Mouse (Mus musculus): ENCODE data around the gene Tubgcp6. TPM values are rescaled to one million over a fixed set of nuclear protein-coding genes. Genes with fewer than 3 reads are reported as not detected.

Gene Tubgcp6
- polyA plus RNA-seq, 1 experiment from 2014 or later: 20.6 TPM

GRCm38 (mm10) chr15:89140659-89141252 lies 17.8 kb upstream of the Tubgcp6 start, which contains the start of gene Mapk12:
Gene Mapk12, minus strand, starts transcription at chr15:89140703.
- no peaks in the 10 kb centered on the region for H3K9me3 ChIP-seq
- H3K27ac ChIP-seq: no peak within 1 kb of the TSS
- H3K9ac ChIP-seq: peak within 1 kb of the TSS; percentile 70
- H3K4me3 ChIP-seq: peak within 1 kb of the TSS; percentile 55
- peak within 1 kb of the TSS; percentile 99 for H3K4me2 ChIP-seq (replicated peaks)
- ATAC-seq (ENCODE audit: low FRiP score, low read depth): peak; percentile 62
- peaks cover 19% of the 10 kb centered on the region for H3K4me1 ChIP-seq
- peaks cover 27% of the 10 kb centered on the region for H3K36me3 ChIP-seq
- peaks cover 15% of the 10 kb centered on the region; the same call in 1 of the 2 replicates for H3K27me3 ChIP-seq (replicated peaks)
- WGBS: 1% methylated on average over 21 of the region's 21 CpGs

GRCm38 (mm10) chr15:89140048-89140658 lies 17.2 kb upstream of the Tubgcp6 start:
- Histone ChIP-seq H3K9ac (peak overlapping the region; percentile 70), H3K27me3 (replicated peaks) (peaks cover 14% of the 10 kb centered on the region; the same call in 1 of the 2 replicates), H3K36me3 (peaks cover 22% of the 10 kb centered on the region), H3K9me3 (no peaks in the 10 kb centered on the region), H3K4me3 (peak overlapping the region; percentile 55), H3K27ac (no peak overlapping the region), H3K4me2 (replicated peaks) (peak overlapping the region; percentile 99), H3K4me1 (peaks cover 19% of the 10 kb centered on the region)
- under 1% methylated on average over 53 of the region's 53 CpGs for WGBS
- peak; percentile 43 for ATAC-seq (ENCODE audit: low FRiP score, low read depth)

- Histone ChIP-seq H3K9ac (no peak overlapping the region), H3K27me3 (replicated peaks) (peaks cover 14% of the 10 kb centered on the region; the same call in 1 of the 2 replicates), H3K4me1 (peaks cover 19% of the 10 kb centered on the region), H3K27ac (no peak overlapping the region), H3K36me3 (peaks cover 11% of the 10 kb centered on the region), H3K9me3 (no peaks in the 10 kb centered on the region), H3K4me3 (no peak overlapping the region), H3K4me2 (replicated peaks) (no peak overlapping the region)
- WGBS: 92% methylated on average over 6 of the region's 6 CpGs
- no peak for ATAC-seq (ENCODE audit: low FRiP score, low read depth)
These were observed 15.6 kb upstream of the Tubgcp6 start for GRCm38 (mm10) chr15:89138531-89138930.

- WGBS: 87% methylated on average over 7 of the region's 7 CpGs
- H3K27ac ChIP-seq: no peak overlapping the region
- no peak overlapping the region for H3K4me3 ChIP-seq
- H3K27me3 ChIP-seq (replicated peaks): peaks cover 14% of the 10 kb centered on the region; the same call in 1 of the 2 replicates
- H3K4me2 ChIP-seq (replicated peaks): no peak overlapping the region
- no peak overlapping the region for H3K9ac ChIP-seq
- peaks cover 6% of the 10 kb centered on the region; the same call in 1 of the 2 replicates for H3K36me3 ChIP-seq
- no peaks in the 10 kb centered on the region for H3K9me3 ChIP-seq
- no peak for ATAC-seq (ENCODE audit: low FRiP score, low read depth)
- peaks cover 19% of the 10 kb centered on the region for H3K4me1 ChIP-seq
These were observed 15.1 kb upstream of the Tubgcp6 start for GRCm38 (mm10) chr15:89138046-89138405.

GRCm38 (mm10) chr15:89137378-89138045 lies 14.6 kb upstream of the Tubgcp6 start:
- no peak overlapping the region for H3K4me2 ChIP-seq (replicated peaks)
- peaks cover 19% of the 10 kb centered on the region for H3K4me1 ChIP-seq
- H3K27me3 ChIP-seq (replicated peaks): peaks cover 14% of the 10 kb centered on the region; the same call in 1 of the 2 replicates
- no peak overlapping the region for H3K4me3 ChIP-seq
- H3K36me3 ChIP-seq: peaks cover 7% of the 10 kb centered on the region; the same call in 1 of the 2 replicates
- ATAC-seq (ENCODE audit: low FRiP score, low read depth): no peak
- H3K9ac ChIP-seq: no peak overlapping the region
- H3K27ac ChIP-seq: no peak overlapping the region
- 76% methylated on average over 11 of the region's 11 CpGs for WGBS
- no peaks in the 10 kb centered on the region for H3K9me3 ChIP-seq

GRCm38 (mm10) chr15:89136461-89137155 lies 13.7 kb upstream of the Tubgcp6 start:
- Histone ChIP-seq H3K9me3 (no peaks in the 10 kb centered on the region), H3K9ac (no peak overlapping the region), H3K36me3 (peaks cover 11% of the 10 kb centered on the region), H3K4me3 (no peak overlapping the region), H3K4me1 (peaks cover 19% of the 10 kb centered on the region), H3K27ac (no peak overlapping the region), H3K4me2 (replicated peaks) (no peak overlapping the region), H3K27me3 (replicated peaks) (peaks cover 14% of the 10 kb centered on the region; the same call in 1 of the 2 replicates)
- WGBS: 98% methylated on average over 5 of the region's 5 CpGs
- no peak for ATAC-seq (ENCODE audit: low FRiP score, low read depth)

GRCm38 (mm10) chr15:89131316-89131715 lies 8.4 kb upstream of the Tubgcp6 start:
- no peak overlapping the region for H3K27ac ChIP-seq
- no peaks in the 10 kb centered on the region for H3K9me3 ChIP-seq
- H3K4me2 ChIP-seq (replicated peaks): no peak overlapping the region
- H3K4me1 ChIP-seq: peaks cover 13% of the 10 kb centered on the region
- H3K9ac ChIP-seq: no peak overlapping the region
- no peaks in the 10 kb centered on the region for H3K27me3 ChIP-seq (replicated peaks)
- H3K36me3 ChIP-seq: peaks cover 18% of the 10 kb centered on the region
- H3K4me3 ChIP-seq: no peak overlapping the region
- no peak for ATAC-seq (ENCODE audit: low FRiP score, low read depth)
- WGBS: 88% methylated on average over 3 of the region's 3 CpGs

- no peak for ATAC-seq (ENCODE audit: low FRiP score, low read depth)
- H3K36me3 ChIP-seq: peaks cover 18% of the 10 kb centered on the region
These were observed 7.3 kb upstream of the Tubgcp6 start for GRCm38 (mm10) chr15:89130245-89130644.

GRCm38 (mm10) chr15:89128382-89129350 lies 5.8 kb upstream of the Tubgcp6 start, which contains the start of gene Hdac10:
Gene Hdac10, minus strand, starts transcription at chr15:89128700.
- Histone ChIP-seq H3K36me3 (peaks cover 13% of the 10 kb centered on the region), H3K9ac (peak within 1 kb of the TSS; percentile 66), H3K27ac (peak within 1 kb of the TSS; percentile 57; the same call in 1 of the 2 replicates), H3K4me1 (peaks cover 19% of the 10 kb centered on the region), H3K27me3 (replicated peaks) (no peaks in the 10 kb centered on the region), H3K4me2 (replicated peaks) (peak within 1 kb of the TSS; percentile 78), H3K9me3 (no peaks in the 10 kb centered on the region), H3K4me3 (peak within 1 kb of the TSS; percentile 45)
- ATAC-seq (ENCODE audit: low FRiP score, low read depth): peak; percentile 90
- WGBS: 4% methylated on average over 36 of the region's 36 CpGs

More at GRCm38 (mm10) chr15:89130245-89130644, 7.3 kb upstream of the Tubgcp6 start:
- no peak overlapping the region for H3K4me2 ChIP-seq (replicated peaks)
- H3K4me3 ChIP-seq: no peak overlapping the region
- H3K27ac ChIP-seq: no peak overlapping the region
- no peaks in the 10 kb centered on the region for H3K27me3 ChIP-seq (replicated peaks)
- no peak overlapping the region for H3K9ac ChIP-seq
- H3K4me1 ChIP-seq: peaks cover 13% of the 10 kb centered on the region
- H3K9me3 ChIP-seq: no peaks in the 10 kb centered on the region

- WGBS: 81% methylated on average over 8 of the region's 8 CpGs
- Histone ChIP-seq H3K27ac (no peak overlapping the region), H3K4me2 (replicated peaks) (peak overlapping the region; percentile 78), H3K4me1 (peaks cover 24% of the 10 kb centered on the region), H3K9me3 (no peaks in the 10 kb centered on the region), H3K36me3 (peaks cover 10% of the 10 kb centered on the region), H3K4me3 (peak overlapping the region; percentile 45), H3K9ac (peak overlapping the region; percentile 66), H3K27me3 (replicated peaks) (no peaks in the 10 kb centered on the region)
- ATAC-seq (ENCODE audit: low FRiP score, low read depth): no peak
These were observed 4.5 kb upstream of the Tubgcp6 start for GRCm38 (mm10) chr15:89127364-89127940.

- Histone ChIP-seq H3K4me3 (no peak overlapping the region), H3K9me3 (no peaks in the 10 kb centered on the region), H3K27ac (no peak overlapping the region), H3K4me1 (peaks cover 32% of the 10 kb centered on the region), H3K27me3 (replicated peaks) (no peaks in the 10 kb centered on the region), H3K4me2 (replicated peaks) (no peak overlapping the region), H3K9ac (no peak overlapping the region), H3K36me3 (peaks cover 6% of the 10 kb centered on the region; the same call in 1 of the 2 replicates)
- 89% methylated on average over 8 of the region's 8 CpGs for WGBS
- ATAC-seq (ENCODE audit: low FRiP score, low read depth): no peak
These were observed 3.7 kb upstream of the Tubgcp6 start for GRCm38 (mm10) chr15:89126622-89127021.

Data from neural tube, embryonic 12.5 days (tissue).